Mouse (Mus musculus) hindbrain, embryonic 10.5 days (tissue): Measurements from ENCODE around the gene Pdlim1. TPM values are rescaled to one million over a fixed set of nuclear protein-coding genes. Genes with fewer than 3 reads are reported as not detected.

Source experiments
- DNase-seq: peaks from one replicate; pipeline ENCODE4 v3.0.0-alpha.2; 2017; ENCODE audit warnings: low spot score
- H3K27ac ChIP-seq: fragments of 300-500 bp; sonication (generic); 2 replicates; pipeline ENCODE4 v1.5.1; 2016; ENCODE audit warnings: mild to moderate bottlenecking, moderate library complexity
- H3K27me3 ChIP-seq: fragments of 300-500 bp; sonication (generic); 2 replicates; pipeline ENCODE4 v1.6.1; 2016; ENCODE audit warnings: mild to moderate bottlenecking; ENCODE audit not compliant: poor library complexity, insufficient read depth, severe bottlenecking
- H3K36me3 ChIP-seq: fragments of 300-500 bp; sonication (generic); 2 replicates; pipeline ENCODE4 v1.6.1; 2016; ENCODE audit warnings: mild to moderate bottlenecking, moderate library complexity
- H3K4me1 ChIP-seq: fragments of 300-500 bp; sonication (generic); replicated peaks from 2 replicates; pipeline ENCODE4 v1.6.1; 2016; ENCODE audit warnings: mild to moderate bottlenecking
- H3K4me3 ChIP-seq: fragments of 300-500 bp; sonication (generic); 2 replicates; pipeline ENCODE4 v1.5.1; 2016; ENCODE audit warnings: mild to moderate bottlenecking, moderate library complexity
- H3K9me3 ChIP-seq: fragments of 300-500 bp; sonication (generic); 2 replicates; pipeline ENCODE4 v1.6.1; 2016; ENCODE audit warnings: mild to moderate bottlenecking, moderate library complexity
- WGBS: fragments of 180-500 bp; shearing (Covaris S2); methylation state at CpG from one replicate; pipeline ENCODE4 v1.1.7; 2016; 5-methylcytosine and 5-hydroxymethylcytosine counted together
- polyA plus RNA-seq: library from polyadenylated mRNA; unstranded; fragments of >200 nt; fragmentation: Nextera tagmentation; extraction: Ambion mirVana; gene quantifications from 2 replicates; pipeline ENCODE4 v1.2.1, GENCODE M21; 2016

The Pdlim1 gene
- polyA plus RNA-seq, 1 experiment from 2014 or later = 105 TPM

- 87% methylated on average over 12 of the region's 12 CpGs for WGBS
- no peaks in the 10 kb centered on the region for H3K36me3 ChIP-seq
- no peak for DNase-seq
- H3K9me3 ChIP-seq = no peaks in the 10 kb centered on the region
- H3K4me3 ChIP-seq = no peak overlapping the region
- no peak overlapping the region for H3K27ac ChIP-seq
- no peaks in the 10 kb centered on the region for H3K27me3 ChIP-seq
- H3K4me1 ChIP-seq = peaks cover 15% of the 10 kb centered on the region
Observed at GRCm38 (mm10) chr19:40299983-40300759, 28.5 kb upstream of the Pdlim1 start.

GRCm38 (mm10) chr19:40299182-40299581, 27.5 kb upstream of the Pdlim1 start:
- DNase-seq = no peak
- Histone ChIP-seq H3K9me3 (no peaks in the 10 kb centered on the region), H3K4me1 (peaks cover 15% of the 10 kb centered on the region), H3K36me3 (no peaks in the 10 kb centered on the region), H3K4me3 (no peak overlapping the region), H3K27me3 (no peaks in the 10 kb centered on the region), H3K27ac (no peak overlapping the region)
- WGBS = 81% methylated on average over 6 of the region's 6 CpGs

GRCm38 (mm10) chr19:40298574-40298973, 26.9 kb upstream of the Pdlim1 start:
- 74% methylated on average over 2 of the region's 2 CpGs for WGBS
- H3K27ac ChIP-seq = peak overlapping the region; percentile 59; the same call in 1 of the 2 replicates

GRCm38 (mm10) chr19:40297798-40298144, 26.1 kb upstream of the Pdlim1 start:
- no peaks in the 10 kb centered on the region for H3K27me3 ChIP-seq
- H3K4me3 ChIP-seq = no peak overlapping the region
- H3K4me1 ChIP-seq = peaks cover 18% of the 10 kb centered on the region
- no peaks in the 10 kb centered on the region for H3K9me3 ChIP-seq
- H3K27ac ChIP-seq = peak overlapping the region; percentile 59
- no peaks in the 10 kb centered on the region for H3K36me3 ChIP-seq
- DNase-seq = no peak
- WGBS = 62% methylated on average over 4 of the region's 4 CpGs

More at GRCm38 (mm10) chr19:40298574-40298973, 26.9 kb upstream of the Pdlim1 start:
- Histone ChIP-seq H3K27me3 (no peaks in the 10 kb centered on the region), H3K9me3 (no peaks in the 10 kb centered on the region), H3K36me3 (no peaks in the 10 kb centered on the region), H3K4me3 (no peak overlapping the region), H3K4me1 (peaks cover 15% of the 10 kb centered on the region)
- DNase-seq = no peak

GRCm38 (mm10) chr19:40297078-40297797, 25.6 kb upstream of the Pdlim1 start:
- H3K27me3 ChIP-seq = no peaks in the 10 kb centered on the region
- no peak overlapping the region for H3K4me3 ChIP-seq
- H3K4me1 ChIP-seq = peaks cover 18% of the 10 kb centered on the region
- peak overlapping the region; percentile 62 for H3K27ac ChIP-seq
- H3K36me3 ChIP-seq = no peaks in the 10 kb centered on the region
- 79% methylated on average over 7 of the region's 7 CpGs for WGBS
- no peak for DNase-seq
- H3K9me3 ChIP-seq = no peaks in the 10 kb centered on the region

GRCm38 (mm10) chr19:40294231-40294630, 22.6 kb upstream of the Pdlim1 start:
- WGBS = 71% methylated on average over 1 of the region's 1 CpGs
- peaks cover 18% of the 10 kb centered on the region for H3K4me1 ChIP-seq
- no peak for DNase-seq
- no peak overlapping the region for H3K4me3 ChIP-seq
- no peaks in the 10 kb centered on the region for H3K36me3 ChIP-seq
- H3K27me3 ChIP-seq = no peaks in the 10 kb centered on the region
- H3K27ac ChIP-seq = peak overlapping the region; percentile 18; the same call in 1 of the 2 replicates
- no peaks in the 10 kb centered on the region for H3K9me3 ChIP-seq

- H3K27ac ChIP-seq = 0 out of 2 replicates have a peak overlapping the region, but pooled peaks have one; percentile 18
- no peaks in the 10 kb centered on the region for H3K36me3 ChIP-seq
- H3K9me3 ChIP-seq = no peaks in the 10 kb centered on the region
- no peak for DNase-seq
- peaks cover 17% of the 10 kb centered on the region for H3K4me1 ChIP-seq
- H3K4me3 ChIP-seq = no peak overlapping the region
- H3K27me3 ChIP-seq = no peaks in the 10 kb centered on the region
- 90% methylated on average over 6 of the region's 6 CpGs for WGBS
Observed at GRCm38 (mm10) chr19:40293791-40294190, 22.1 kb upstream of the Pdlim1 start.

- H3K27me3 ChIP-seq = no peaks in the 10 kb centered on the region
- WGBS = 83% methylated on average over 6 of the region's 6 CpGs
Observed at GRCm38 (mm10) chr19:40290099-40290724, 18.6 kb upstream of the Pdlim1 start.

GRCm38 (mm10) chr19:40288415-40288814, 16.8 kb upstream of the Pdlim1 start:
- 90% methylated on average over 9 of the region's 9 CpGs for WGBS
- Histone ChIP-seq H3K4me1 (0 out of 2 replicates have a peak, but pooled peaks cover 5% of the 10 kb centered on the region), H3K9me3 (no peaks in the 10 kb centered on the region), H3K27ac (no peak overlapping the region), H3K36me3 (no peaks in the 10 kb centered on the region), H3K4me3 (no peak overlapping the region), H3K27me3 (no peaks in the 10 kb centered on the region)
- DNase-seq = no peak

More at GRCm38 (mm10) chr19:40290099-40290724, 18.6 kb upstream of the Pdlim1 start:
- Histone ChIP-seq H3K4me3 (no peak overlapping the region), H3K4me1 (0 out of 2 replicates have a peak, but pooled peaks cover 2% of the 10 kb centered on the region), H3K27ac (no peak overlapping the region), H3K9me3 (no peaks in the 10 kb centered on the region), H3K36me3 (no peaks in the 10 kb centered on the region)
- DNase-seq = no peak

GRCm38 (mm10) chr19:40284704-40285103, 13.1 kb upstream of the Pdlim1 start:
- H3K4me3 ChIP-seq = no peak overlapping the region
- H3K36me3 ChIP-seq = no peaks in the 10 kb centered on the region
- peaks cover 7% of the 10 kb centered on the region; the same call in 1 of the 2 replicates for H3K9me3 ChIP-seq
- no peak overlapping the region for H3K27ac ChIP-seq
- 0 out of 2 replicates have a peak, but pooled peaks cover 2% of the 10 kb centered on the region for H3K4me1 ChIP-seq
- H3K27me3 ChIP-seq = no peaks in the 10 kb centered on the region
- DNase-seq = no peak
- WGBS = 90% methylated on average over 2 of the region's 2 CpGs

GRCm38 (mm10) chr19:40283415-40283814, 11.8 kb upstream of the Pdlim1 start:
- H3K9me3 ChIP-seq = peaks cover 7% of the 10 kb centered on the region; the same call in 1 of the 2 replicates
- no peak overlapping the region for H3K27ac ChIP-seq
- no peaks in the 10 kb centered on the region for H3K36me3 ChIP-seq
- H3K27me3 ChIP-seq = no peaks in the 10 kb centered on the region
- H3K4me1 ChIP-seq = 0 out of 2 replicates have a peak, but pooled peaks cover 2% of the 10 kb centered on the region
- WGBS = 60% methylated on average over 2 of the region's 2 CpGs
- DNase-seq = no peak
- H3K4me3 ChIP-seq = no peak overlapping the region

- no peak for DNase-seq
- no peaks in the 10 kb centered on the region for H3K36me3 ChIP-seq
- no peak overlapping the region for H3K27ac ChIP-seq
- H3K9me3 ChIP-seq = peaks cover 7% of the 10 kb centered on the region; the same call in 1 of the 2 replicates
- H3K4me3 ChIP-seq = no peak overlapping the region
- H3K4me1 ChIP-seq = no peaks in the 10 kb centered on the region; the same call in 1 of the 2 replicates
- H3K27me3 ChIP-seq = no peaks in the 10 kb centered on the region
- WGBS = 87% methylated on average over 8 of the region's 8 CpGs
Observed at GRCm38 (mm10) chr19:40278372-40279023, 6.9 kb upstream of the Pdlim1 start.
